Mouse (Mus musculus) CH12.LX (cell line): ENCODE data around the gene Rab8b. TPM values are rescaled to one million over a fixed set of nuclear protein-coding genes. Genes with fewer than 3 reads are reported as not detected.
A peak's percentile ranks its signal among the peaks of the same experiment; 100 is the strongest.

Source experiments
- DNase-seq: peaks from one replicate; pipeline ENCODE4 v3.0.0-alpha.2; 2013; ENCODE audit errors: extremely low read depth
- H3K27ac ChIP-seq: 2 replicates; pipeline ENCODE4 v1.5.1; 2012; ENCODE audit warnings: low read depth, mild to moderate bottlenecking, control low read depth, moderate library complexity; ENCODE audit not compliant: insufficient read depth
- H3K27me3 ChIP-seq: replicated peaks from 2 replicates; pipeline ENCODE3; 2012; ENCODE audit warnings: inconsistent platforms
- H3K36me3 ChIP-seq, 2 experiments: replicated peaks in 1 of 2; 2 replicates each; pipeline versions ENCODE3 to v1.6.1; 2012; ENCODE audit warnings: inconsistent platforms in 1 of 2, low read length in 1 of 2, mild to moderate bottlenecking in 1 of 2, mixed read lengths in 1 of 2, moderate library complexity in 1 of 2; ENCODE audit not compliant: control insufficient read depth in 1 of 2, insufficient read depth in 1 of 2
- H3K4me1 ChIP-seq, 2 experiments: 2 replicates each; pipeline ENCODE4 v1.6.1; 2012; ENCODE audit warnings: inconsistent platforms in 1 of 2, moderate library complexity in 1 of 2; ENCODE audit not compliant: insufficient read depth in 2 of 2, control insufficient read depth in 1 of 2
- H3K4me2 ChIP-seq: 2 replicates; pipeline ENCODE4 v1.6.1; 2012; ENCODE audit warnings: low read depth, mild to moderate bottlenecking, control low read depth; ENCODE audit not compliant: poor library complexity, insufficient read depth, severe bottlenecking
- H3K4me3 ChIP-seq, 3 experiments: fragments of 150-350 bp in 1 of 3; sonication (generic) in 1 of 3; replicated peaks in 1 of 3; 2 replicates each; pipeline versions ENCODE3 to v1.5.1; 2011 to 2012; ENCODE audit warnings: low read depth in 2 of 3, low read length in 2 of 3, mild to moderate bottlenecking in 2 of 3, moderate library complexity in 2 of 3, control low read depth in 1 of 3, improper control_type of control experiment in 1 of 3, inconsistent platforms in 1 of 3, mixed read lengths in 1 of 3; ENCODE audit not compliant: poor library complexity in 1 of 3
- H3K79me2 ChIP-seq: replicated peaks from 2 replicates; pipeline ENCODE4 v1.6.1; 2012; ENCODE audit warnings: mild to moderate bottlenecking, moderate library complexity; ENCODE audit not compliant: control insufficient read depth, poor library complexity, insufficient read depth, severe bottlenecking; ENCODE audit errors: extremely low read depth
- H3K9ac ChIP-seq: 2 replicates; pipeline ENCODE4 v1.6.1; 2012; ENCODE audit warnings: low read depth, mild to moderate bottlenecking, control low read depth, moderate library complexity; ENCODE audit not compliant: insufficient read depth
- H3K9me3 ChIP-seq: replicated peaks from 2 replicates; pipeline ENCODE3; 2012; ENCODE audit warnings: low read length, inconsistent platforms, mixed read lengths
- BHLHE40 ChIP-seq: IDR thresholded peaks from 2 replicates; pipeline ENCODE4 v1.6.1; 2011; ENCODE audit warnings: mild to moderate bottlenecking, low read depth, low read length, improper control_type of control experiment
- CHD1 ChIP-seq: IDR thresholded peaks from 2 replicates; pipeline ENCODE4 v1.6.1; 2012; ENCODE audit warnings: low read depth, low read length, improper control_type of control experiment, inconsistent platforms
- CTCF ChIP-seq, 2 experiments: IDR thresholded peaks in 1 of 2; conservative IDR thresholded peaks in 1 of 2; 2 replicates each; pipeline ENCODE4 v1.5.1; 2011 to 2012; ENCODE audit warnings: low read depth in 2 of 2, low read length in 2 of 2, improper control_type of control experiment in 1 of 2, inconsistent platforms in 1 of 2, mild to moderate bottlenecking in 1 of 2, moderate library complexity in 1 of 2
- E2F4 ChIP-seq: IDR thresholded peaks from 2 replicates; pipeline ENCODE4 v1.6.1; 2011; ENCODE audit warnings: low read depth, low read length, improper control_type of control experiment; ENCODE audit not compliant: insufficient replicate concordance
- ELF1 ChIP-seq: IDR thresholded peaks from 2 replicates; pipeline ENCODE4 v1.6.1; 2014; ENCODE audit warnings: low read depth, mild to moderate bottlenecking, inconsistent platforms, low read length, improper control_type of control experiment
- EP300 ChIP-seq: IDR thresholded peaks from 2 replicates; pipeline ENCODE4 v1.6.1; 2011; ENCODE audit warnings: low read length, improper control_type of control experiment
- HCFC1 ChIP-seq: IDR thresholded peaks from 2 replicates; pipeline ENCODE4 v1.6.1; 2012; ENCODE audit warnings: low read depth, mild to moderate bottlenecking, inconsistent platforms, low read length, improper control_type of control experiment
- IRF4 ChIP-seq: IDR thresholded peaks from 2 replicates; pipeline ENCODE4 v1.6.1; 2014; ENCODE audit warnings: low read depth, mild to moderate bottlenecking, inconsistent platforms, low read length, improper control_type of control experiment
- KAT2A ChIP-seq: IDR thresholded peaks from 2 replicates; pipeline ENCODE4 v1.6.1; 2012; ENCODE audit warnings: low read length, improper control_type of control experiment, inconsistent platforms; ENCODE audit not compliant: insufficient replicate concordance
- MAFK ChIP-seq: IDR thresholded peaks from 2 replicates; pipeline ENCODE4 v1.6.1; 2011; ENCODE audit warnings: low read length, improper control_type of control experiment; ENCODE audit not compliant: insufficient replicate concordance
- MEF2A ChIP-seq: IDR thresholded peaks from 2 replicates; pipeline ENCODE4 v1.6.1; 2014; ENCODE audit warnings: low read depth, mild to moderate bottlenecking, inconsistent platforms, low read length, improper control_type of control experiment, borderline replicate concordance
- MXI1 ChIP-seq: IDR thresholded peaks from 2 replicates; pipeline ENCODE4 v1.6.1; 2011; ENCODE audit warnings: mild to moderate bottlenecking, low read depth, low read length, improper control_type of control experiment
- MYC ChIP-seq: IDR thresholded peaks from 2 replicates; pipeline ENCODE4 v1.6.1; 2011; ENCODE audit warnings: low read depth, mild to moderate bottlenecking, improper control_type of control experiment, low read length
- NRF1 ChIP-seq: IDR thresholded peaks from 2 replicates; pipeline ENCODE4 v1.6.1; 2014; ENCODE audit warnings: low read depth, mild to moderate bottlenecking, inconsistent platforms, low read length, improper control_type of control experiment, moderate library complexity
- PAX5 ChIP-seq: IDR thresholded peaks from 2 replicates; pipeline ENCODE4 v1.6.1; 2012; ENCODE audit warnings: low read length, inconsistent platforms, mixed read lengths
- POLR2A ChIP-seq: IDR thresholded peaks from 2 replicates; pipeline ENCODE4 v1.6.1; 2011; ENCODE audit warnings: low read depth, mild to moderate bottlenecking, improper control_type of control experiment, low read length
- POLR2AphosphoS2 ChIP-seq: IDR thresholded peaks from 2 replicates; pipeline ENCODE4 v1.6.1; 2011; ENCODE audit warnings: low read depth, low read length, improper control_type of control experiment
- RAD21 ChIP-seq: IDR thresholded peaks from 2 replicates; pipeline ENCODE4 v1.6.1; 2011; ENCODE audit warnings: low read depth, mild to moderate bottlenecking, low read length, improper control_type of control experiment, moderate library complexity
- RCOR1 ChIP-seq: conservative IDR thresholded peaks from 2 replicates; pipeline ENCODE4 v1.6.1; 2012; ENCODE audit warnings: low read depth, mild to moderate bottlenecking, inconsistent platforms, low read length, improper control_type of control experiment
- SIN3A ChIP-seq: IDR thresholded peaks from 2 replicates; pipeline ENCODE4 v1.6.1; 2012; ENCODE audit warnings: low read length, improper control_type of control experiment, inconsistent platforms
- SMC3 ChIP-seq: IDR thresholded peaks from 2 replicates; pipeline ENCODE4 v1.6.1; 2011; ENCODE audit warnings: low read depth, low read length, improper control_type of control experiment
- TBP ChIP-seq: conservative IDR thresholded peaks from 2 replicates; pipeline ENCODE4 v1.6.1; 2011; ENCODE audit warnings: low read depth, low read length, improper control_type of control experiment
- USF2 ChIP-seq: conservative IDR thresholded peaks from 2 replicates; pipeline ENCODE4 v1.6.1; 2011; ENCODE audit warnings: low read depth, low read length, improper control_type of control experiment
- ZNF384 ChIP-seq: IDR thresholded peaks from 2 replicates; pipeline ENCODE4 v1.6.1; 2012; ENCODE audit warnings: low read depth, low read length, improper control_type of control experiment, inconsistent platforms
- dilution Hi-C: fragments of 300-500 bp; cut with MboI; formaldehyde crosslinking; loops from 2 replicates; pipeline ENCODE4 v1.14.3; 2020; ENCODE audit warnings: low sequenced_read_pairs; ENCODE audit not compliant: extremely low pct_unique_long_range_greater_than_20kb, extremely low pct_ligation_motif_present
- in situ Hi-C: fragments of 300-500 bp; cut with MboI; formaldehyde crosslinking; loops from 3 replicates; pipeline ENCODE4 v1.14.3; 2019; ENCODE audit warnings: low sequenced_read_pairs, low pct_ligation_motif_present, low pct_unique_long_range_greater_than_20kb, mixed read lengths
- polyA plus RNA-seq: library from polyadenylated mRNA; unstranded; fragments of >175 nt; gene quantifications from 2 replicates; pipeline ENCODE4 v1.2.1, GENCODE M21; 2012; ENCODE audit warnings: low read depth; ENCODE audit not compliant: insufficient read length
- total RNA-seq, 2 experiments: library from RNA; depleted of rRNA; stranded (reverse); fragments of 300-350 nt in 1 of 2; fragments of >200 nt in 1 of 2; gene quantifications; 2 replicates each; pipeline ENCODE4 v1.2.3; 2012 to 2014

Gene Rab8b
- total and polyA plus RNA-seq, 3 experiments: 12.2 to 28.0 (median 26.1) TPM

- Histone ChIP-seq H3K4me1 (peaks cover 14 to 55% of the 10 kb centered on the region in 2 experiments), H3K9me3 (peaks cover 3% of the 10 kb centered on the region), H3K27ac (0 out of 2 replicates have a peak overlapping the region, but pooled peaks have one; percentile 10), H3K4me3 (no peak overlapping the region), H3K27me3 (peaks cover 3% of the 10 kb centered on the region), H3K4me2 (peak overlapping the region; percentile 63), H3K9ac (peak overlapping the region; percentile 47; the same call in 1 of the 2 replicates), H3K36me3 (peaks cover 4 to 25% of the 10 kb centered on the region in 2 experiments), H3K79me2 (peaks cover 51% of the 10 kb centered on the region)
- dilution Hi-C loops: no loop called here
- in situ Hi-C loops: no loop called here
- no peak for DNase-seq
- TF ChIP-seq MXI1 (no peak; the same call in 1 of the 2 replicates), CTCF (conservative IDR thresholded peaks at IDR 0.05 in 1 of 2, IDR thresholded peaks at IDR 0.05 in 1 of 2; ENCODE audit: low read depth in 2 of 2, low read length in 2 of 2) (no peak), POLR2AphosphoS2 (no peak), IRF4 (0 out of 2 replicates have a peak, but pooled peaks have one; percentile 27), CHD1 (peak; percentile 68; the same call in 1 of the 2 replicates), ZNF384 (peak; percentile 59; the same call in 1 of the 2 replicates), SIN3A (no peak; the same call in 1 of the 2 replicates), PAX5 (no peak), E2F4 (no peak), MAFK (peak; percentile 4; the same call in 1 of the 2 replicates), BHLHE40 (peak; percentile 57; the same call in 1 of the 2 replicates), EP300 (peak; percentile 47; the same call in 1 of the 2 replicates), POLR2A (no peak)
These were observed 2.1 kb downstream of the Rab8b start for GRCm38 (mm10) chr9:66917216-66917891.

- no peak for DNase-seq
- TF ChIP-seq EP300 (no peak), USF2 (no peak), MAFK (no peak), ELF1 (0 out of 2 replicates have a peak, but pooled peaks have one; percentile 31), MYC (no peak), RAD21 (no peak), SMC3 (no peak), MEF2A (no peak), SIN3A (0 out of 2 replicates have a peak, but pooled peaks have one; percentile 14), HCFC1 (no peak), NRF1 (no peak), POLR2A (no peak), KAT2A (no peak), BHLHE40 (no peak), RCOR1 (no peak), TBP (0 out of 2 replicates have a peak, but pooled peaks have one; percentile 5), IRF4 (0 out of 2 replicates have a peak, but pooled peaks have one; percentile 12)
- Histone ChIP-seq H3K4me1 (peaks cover 14 to 59% of the 10 kb centered on the region in 2 experiments), H3K9ac (peak overlapping the region; percentile 47), H3K27me3 (no peaks in the 10 kb centered on the region), H3K79me2 (peaks cover 55% of the 10 kb centered on the region), H3K4me3 (no peak overlapping the region), H3K27ac (peak overlapping the region; percentile 28; the same call in 1 of the 2 replicates), H3K36me3 (peaks cover 4 to 33% of the 10 kb centered on the region in 2 experiments), H3K4me2 (peak overlapping the region; percentile 63), H3K9me3 (no peaks in the 10 kb centered on the region)
- in situ Hi-C loops (no loop called here), dilution Hi-C loops (no loop called here)
These were observed 3.4 kb downstream of the Rab8b start for GRCm38 (mm10) chr9:66915869-66916785.
